Mouse (Mus musculus): ENCODE measurements around the gene Txn2. TPM values are rescaled to one million over a fixed set of nuclear protein-coding genes. Genes with fewer than 3 reads are reported as not detected.
A peak's percentile ranks its signal among the peaks of the same experiment; 100 is the strongest.

Txn2 gene
- polyA plus RNA-seq, 1 experiment from 2014 or later: 259 TPM

DNA sequence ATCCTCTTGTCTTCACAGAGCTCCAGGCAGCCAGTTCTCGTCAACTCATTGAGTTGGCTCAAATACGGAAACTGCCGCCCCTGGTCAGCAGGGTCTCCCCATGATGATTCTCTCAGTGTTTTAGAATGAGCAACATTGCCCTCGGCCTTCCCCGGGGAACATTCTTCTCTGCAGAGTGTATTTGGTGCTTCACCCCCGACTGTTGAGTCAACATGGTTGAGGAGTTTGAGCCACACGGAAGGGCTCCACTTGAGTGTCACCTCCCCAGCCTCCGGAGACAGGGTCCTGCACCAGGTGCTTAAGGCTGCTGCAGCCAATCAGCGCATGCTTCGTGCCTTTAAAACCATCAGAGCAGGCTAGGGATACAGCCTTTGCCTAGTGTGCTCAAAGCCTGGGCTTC is 35.5 kb downstream of the Txn2 start:
- Histone ChIP-seq H3K4me2 (replicated peaks; ENCODE audit: low read depth, low read length) (no peak overlapping the region), H3K27ac (ENCODE audit: low read length) (no peak overlapping the region), H3K9ac (replicated peaks; ENCODE audit: low read depth, low read length) (no peak overlapping the region), H3K4me3 (ENCODE audit: low read depth, low read length) (no peak overlapping the region), H3K36me3 (ENCODE audit: control insufficient read depth, insufficient read depth, low read length) (no peaks in the 10 kb centered on the region), H3K4me1 (ENCODE audit: control insufficient read depth, insufficient read depth, low read length) (0 out of 2 replicates have a peak, but pooled peaks cover 3% of the 10 kb centered on the region), H3K27me3 (ENCODE audit: control insufficient read depth, insufficient read depth, low read length) (no peaks in the 10 kb centered on the region), H3K9me3 (ENCODE audit: control insufficient read depth, low read depth, low read length) (no peaks in the 10 kb centered on the region)
- 67% methylated on average over 10 of the region's 10 CpGs for WGBS
- no peak for ATAC-seq (ENCODE audit: insufficient number of reproducible peaks, insufficient read depth, low FRiP score, low read depth)

GRCm38 (mm10) chr15:77892420-77892819 is 36.4 kb downstream of the Txn2 start:
- H3K4me1 ChIP-seq (ENCODE audit: control insufficient read depth, insufficient read depth, low read length): 0 out of 2 replicates have a peak, but pooled peaks cover 3% of the 10 kb centered on the region
- no peak for ATAC-seq (ENCODE audit: insufficient number of reproducible peaks, insufficient read depth, low FRiP score, low read depth)
- no peak overlapping the region for H3K4me2 ChIP-seq (replicated peaks; ENCODE audit: low read depth, low read length)
- H3K27ac ChIP-seq (ENCODE audit: low read length): no peak overlapping the region
- no peaks in the 10 kb centered on the region for H3K27me3 ChIP-seq (ENCODE audit: control insufficient read depth, insufficient read depth, low read length)
- H3K4me3 ChIP-seq (ENCODE audit: low read depth, low read length): no peak overlapping the region
- no peak overlapping the region for H3K9ac ChIP-seq (replicated peaks; ENCODE audit: low read depth, low read length)
- H3K9me3 ChIP-seq (ENCODE audit: control insufficient read depth, low read depth, low read length): no peaks in the 10 kb centered on the region
- H3K36me3 ChIP-seq (ENCODE audit: control insufficient read depth, insufficient read depth, low read length): no peaks in the 10 kb centered on the region
- WGBS: 83% methylated on average over 10 of the region's 10 CpGs

- no peaks in the 10 kb centered on the region for H3K9me3 ChIP-seq (ENCODE audit: control insufficient read depth, low read depth, low read length)
- 76% methylated on average over 8 of the region's 8 CpGs for WGBS
- no peak overlapping the region for H3K4me2 ChIP-seq (replicated peaks; ENCODE audit: low read depth, low read length)
- no peak overlapping the region for H3K4me3 ChIP-seq (ENCODE audit: low read depth, low read length)
- H3K9ac ChIP-seq (replicated peaks; ENCODE audit: low read depth, low read length): no peak overlapping the region
- no peak; the same call in 1 of the 2 replicates for ATAC-seq (ENCODE audit: insufficient number of reproducible peaks, insufficient read depth, low FRiP score, low read depth)
- no peak overlapping the region for H3K27ac ChIP-seq (ENCODE audit: low read length)
- no peaks in the 10 kb centered on the region for H3K27me3 ChIP-seq (ENCODE audit: control insufficient read depth, insufficient read depth, low read length)
- 0 out of 2 replicates have a peak, but pooled peaks cover 3% of the 10 kb centered on the region for H3K4me1 ChIP-seq (ENCODE audit: control insufficient read depth, insufficient read depth, low read length)
- no peaks in the 10 kb centered on the region for H3K36me3 ChIP-seq (ENCODE audit: control insufficient read depth, insufficient read depth, low read length)
These were observed 37.0 kb downstream of the Txn2 start for GRCm38 (mm10) chr15:77891766-77892165.

- WGBS: 35% methylated on average over 4 of the region's 4 CpGs
- Histone ChIP-seq H3K9me3 (ENCODE audit: control insufficient read depth, low read depth, low read length) (no peaks in the 10 kb centered on the region), H3K27me3 (ENCODE audit: control insufficient read depth, insufficient read depth, low read length) (no peaks in the 10 kb centered on the region), H3K9ac (replicated peaks; ENCODE audit: low read depth, low read length) (no peak overlapping the region), H3K4me2 (replicated peaks; ENCODE audit: low read depth, low read length) (no peak overlapping the region), H3K4me3 (ENCODE audit: low read depth, low read length) (no peak overlapping the region), H3K36me3 (ENCODE audit: control insufficient read depth, insufficient read depth, low read length) (no peaks in the 10 kb centered on the region), H3K4me1 (ENCODE audit: control insufficient read depth, insufficient read depth, low read length) (peaks cover 3% of the 10 kb centered on the region; the same call in 1 of the 2 replicates), H3K27ac (ENCODE audit: low read length) (no peak overlapping the region)
- ATAC-seq (ENCODE audit: insufficient number of reproducible peaks, insufficient read depth, low FRiP score, low read depth): no peak
These were observed 38.9 kb downstream of the Txn2 start for GRCm38 (mm10) chr15:77889761-77890422.

DNA sequence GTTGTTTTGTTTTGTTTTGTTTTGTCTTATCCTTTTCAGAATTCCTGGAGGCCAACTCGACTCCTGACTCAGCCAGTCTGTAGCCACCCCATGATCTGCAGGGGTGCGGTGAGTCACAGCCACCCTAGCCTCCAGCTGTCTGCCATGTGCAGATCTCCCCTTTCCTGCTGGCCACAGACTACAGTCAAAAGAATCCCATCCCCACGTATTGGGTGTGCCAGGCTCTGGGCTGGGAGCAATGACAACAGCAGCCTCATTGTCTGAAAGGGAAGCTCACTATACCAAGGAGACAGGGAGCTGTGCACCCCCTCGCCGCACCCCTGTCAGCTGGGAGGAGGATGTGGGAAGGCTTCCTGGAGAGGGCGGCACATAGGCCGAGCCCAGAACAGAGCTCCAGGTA is 40.5 kb downstream of the Txn2 start:
- H3K4me3 ChIP-seq (ENCODE audit: low read depth, low read length): no peak overlapping the region
- H3K9ac ChIP-seq (replicated peaks; ENCODE audit: low read depth, low read length): no peak overlapping the region
- no peaks in the 10 kb centered on the region for H3K36me3 ChIP-seq (ENCODE audit: control insufficient read depth, insufficient read depth, low read length)
- 61% methylated on average over 7 of the region's 7 CpGs for WGBS
- H3K4me1 ChIP-seq (ENCODE audit: control insufficient read depth, insufficient read depth, low read length): peaks cover 9% of the 10 kb centered on the region; the same call in 1 of the 2 replicates
- no peaks in the 10 kb centered on the region for H3K27me3 ChIP-seq (ENCODE audit: control insufficient read depth, insufficient read depth, low read length)
- no peak overlapping the region for H3K4me2 ChIP-seq (replicated peaks; ENCODE audit: low read depth, low read length)
- ATAC-seq (ENCODE audit: insufficient number of reproducible peaks, insufficient read depth, low FRiP score, low read depth): no peak
- no peaks in the 10 kb centered on the region for H3K9me3 ChIP-seq (ENCODE audit: control insufficient read depth, low read depth, low read length)
- H3K27ac ChIP-seq (ENCODE audit: low read length): no peak overlapping the region

DNA sequence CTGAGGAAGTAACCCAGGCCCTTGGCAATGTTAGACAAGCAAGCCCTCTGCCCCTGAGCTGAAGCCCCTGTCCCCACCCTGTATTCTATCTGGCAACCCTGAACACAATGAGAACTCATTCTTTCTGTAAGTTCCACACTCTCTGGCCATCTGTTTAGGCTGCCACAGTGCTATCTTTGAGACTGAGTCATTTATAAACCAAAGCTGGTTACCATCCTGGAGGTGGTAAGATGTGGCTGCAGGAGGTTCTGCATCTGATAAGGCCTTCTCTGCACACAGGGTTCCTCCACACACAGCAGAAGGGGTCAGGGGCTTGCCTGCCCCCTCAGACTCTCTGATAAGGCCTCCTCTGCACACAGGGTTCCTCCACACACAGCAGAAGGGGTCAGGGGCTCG is 41.7 kb downstream of the Txn2 start:
- Histone ChIP-seq H3K4me3 (ENCODE audit: low read depth, low read length) (no peak overlapping the region), H3K36me3 (ENCODE audit: control insufficient read depth, insufficient read depth, low read length) (no peaks in the 10 kb centered on the region), H3K27me3 (ENCODE audit: control insufficient read depth, insufficient read depth, low read length) (no peaks in the 10 kb centered on the region), H3K4me2 (replicated peaks; ENCODE audit: low read depth, low read length) (no peak overlapping the region), H3K9ac (replicated peaks; ENCODE audit: low read depth, low read length) (no peak overlapping the region), H3K9me3 (ENCODE audit: control insufficient read depth, low read depth, low read length) (no peaks in the 10 kb centered on the region), H3K27ac (ENCODE audit: low read length) (peak overlapping the region; percentile 33; the same call in 1 of the 2 replicates), H3K4me1 (ENCODE audit: control insufficient read depth, insufficient read depth, low read length) (peaks cover 20% of the 10 kb centered on the region)
- no peak for ATAC-seq (ENCODE audit: insufficient number of reproducible peaks, insufficient read depth, low FRiP score, low read depth)
- 60% methylated on average over 1 of the region's 1 CpGs for WGBS

GRCm38 (mm10) chr15:77886369-77887092 is 42.3 kb downstream of the Txn2 start:
- peaks cover 24% of the 10 kb centered on the region for H3K4me1 ChIP-seq (ENCODE audit: control insufficient read depth, insufficient read depth, low read length)
- ATAC-seq (ENCODE audit: insufficient number of reproducible peaks, insufficient read depth, low FRiP score, low read depth): no peak
- 96% methylated on average over 4 of the region's 5 CpGs for WGBS
- H3K9me3 ChIP-seq (ENCODE audit: control insufficient read depth, low read depth, low read length): no peaks in the 10 kb centered on the region
- no peak overlapping the region for H3K4me3 ChIP-seq (ENCODE audit: low read depth, low read length)
- no peaks in the 10 kb centered on the region for H3K36me3 ChIP-seq (ENCODE audit: control insufficient read depth, insufficient read depth, low read length)
- H3K27me3 ChIP-seq (ENCODE audit: control insufficient read depth, insufficient read depth, low read length): no peaks in the 10 kb centered on the region
- H3K4me2 ChIP-seq (replicated peaks; ENCODE audit: low read depth, low read length): no peak overlapping the region
- H3K27ac ChIP-seq (ENCODE audit: low read length): peak overlapping the region; percentile 33; the same call in 1 of the 2 replicates
- no peak overlapping the region for H3K9ac ChIP-seq (replicated peaks; ENCODE audit: low read depth, low read length)

DNA sequence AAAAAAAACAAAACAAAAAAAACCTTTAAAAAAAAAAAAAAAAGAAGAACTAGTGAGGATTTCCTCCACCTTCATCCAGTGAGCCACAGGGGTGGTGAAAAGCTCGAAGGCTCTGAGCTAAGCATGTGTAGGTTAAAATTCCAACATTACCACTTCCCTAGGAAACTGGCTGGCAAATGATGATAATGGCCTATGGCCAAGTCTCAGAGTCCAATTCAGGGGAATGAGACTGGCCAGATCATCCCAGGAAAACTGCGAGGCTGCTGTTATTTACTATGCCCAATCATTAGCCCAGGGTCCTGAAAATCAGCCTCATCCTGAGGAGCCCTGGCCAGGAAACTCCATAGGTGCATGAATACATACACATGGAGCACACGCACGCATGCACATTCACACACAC is 42.9 kb downstream of the Txn2 start:
- no peak for ATAC-seq (ENCODE audit: insufficient number of reproducible peaks, insufficient read depth, low FRiP score, low read depth)
- H3K4me3 ChIP-seq (ENCODE audit: low read depth, low read length): no peak overlapping the region
- H3K27ac ChIP-seq (ENCODE audit: low read length): no peak overlapping the region; the same call in 1 of the 2 replicates
- H3K36me3 ChIP-seq (ENCODE audit: control insufficient read depth, insufficient read depth, low read length): no peaks in the 10 kb centered on the region
- H3K27me3 ChIP-seq (ENCODE audit: control insufficient read depth, insufficient read depth, low read length): no peaks in the 10 kb centered on the region
- no peak overlapping the region for H3K9ac ChIP-seq (replicated peaks; ENCODE audit: low read depth, low read length)
- no peak overlapping the region for H3K4me2 ChIP-seq (replicated peaks; ENCODE audit: low read depth, low read length)
- WGBS: 84% methylated on average over 4 of the region's 4 CpGs
- H3K9me3 ChIP-seq (ENCODE audit: control insufficient read depth, low read depth, low read length): no peaks in the 10 kb centered on the region
- H3K4me1 ChIP-seq (ENCODE audit: control insufficient read depth, insufficient read depth, low read length): peaks cover 24% of the 10 kb centered on the region

All from stomach, embryonic 14.5 days (tissue).